Mouse (Mus musculus) erythroblast, adult 5-6 weeks (primary cell): ENCODE measurements around the gene Dnmt3a. TPM values are rescaled to one million over a fixed set of nuclear protein-coding genes. Genes with fewer than 3 reads are reported as not detected.

Experiments used
- ATAC-seq: replicated peaks from 2 replicates; pipeline ENCODE4 v1.8.0; 2016; ENCODE audit warnings: moderate number of reproducible peaks, mild to moderate bottlenecking, moderate TSS enrichment, inconsistent platforms; ENCODE audit not compliant: poor library complexity, low FRiP score, severe bottlenecking
- total RNA-seq, 2 experiments: library from RNA; stranded (forward) in 1 of 2; stranded (reverse) in 1 of 2; fragments of 150-400 nt in 1 of 2; fragments of 200-764, 138-1000 nt in 1 of 2; gene quantifications; 2 replicates each; pipeline versions ENCODE4 v1.2.3 to v1.2.4; 2015 to 2017; ENCODE audit warnings: low replicate concordance in 2 of 2

Dnmt3a gene
- total RNA-seq, 2 experiments from 2014 or later = 2.9 to 8.6 TPM

- no peak for ATAC-seq
Observed at GRCm38 (mm10) chr12:3849481-3849880, 43.7 kb downstream of the Dnmt3a start.

- no peak for ATAC-seq
Observed at GRCm38 (mm10) chr12:3850165-3850564, 44.4 kb downstream of the Dnmt3a start.

GRCm38 (mm10) chr12:3850731-3851130 lies 44.9 kb downstream of the Dnmt3a start:
- ATAC-seq = no peak

GRCm38 (mm10) chr12:3851179-3851578 lies 45.4 kb downstream of the Dnmt3a start:
- ATAC-seq = no peak

GRCm38 (mm10) chr12:3852521-3852920 lies 46.7 kb downstream of the Dnmt3a start:
- ATAC-seq = no peak

GRCm38 (mm10) chr12:3854419-3854818 lies 48.6 kb downstream of the Dnmt3a start:
- no peak for ATAC-seq

- 0 out of 2 replicates have a peak, but pooled peaks have one; percentile 23 for ATAC-seq
Observed at GRCm38 (mm10) chr12:3855762-3856501, 50.1 kb downstream of the Dnmt3a start.

GRCm38 (mm10) chr12:3856748-3857147 lies 50.9 kb downstream of the Dnmt3a start:
- no peak for ATAC-seq

GRCm38 (mm10) chr12:3857231-3857630 lies 51.4 kb downstream of the Dnmt3a start:
- no peak for ATAC-seq

GRCm38 (mm10) chr12:3857773-3858172 lies 52.0 kb downstream of the Dnmt3a start:
- no peak for ATAC-seq

- ATAC-seq = no peak
Observed at GRCm38 (mm10) chr12:3858754-3859153, 52.9 kb downstream of the Dnmt3a start.

- ATAC-seq = no peak
Observed at GRCm38 (mm10) chr12:3859545-3859944, 53.7 kb downstream of the Dnmt3a start.

- no peak for ATAC-seq
Observed at GRCm38 (mm10) chr12:3860005-3860404, 54.2 kb downstream of the Dnmt3a start.

GRCm38 (mm10) chr12:3861665-3862228 lies 55.9 kb downstream of the Dnmt3a start:
- no peak for ATAC-seq

- ATAC-seq = no peak
Observed at GRCm38 (mm10) chr12:3862253-3862652, 56.4 kb downstream of the Dnmt3a start.

GRCm38 (mm10) chr12:3864208-3864607 lies 58.4 kb downstream of the Dnmt3a start:
- ATAC-seq = no peak

- ATAC-seq = no peak
Observed at GRCm38 (mm10) chr12:3865594-3865993, 59.8 kb downstream of the Dnmt3a start.

GRCm38 (mm10) chr12:3866654-3867370 lies 61.0 kb downstream of the Dnmt3a start:
- ATAC-seq = no peak

GRCm38 (mm10) chr12:3868115-3868514 lies 62.3 kb downstream of the Dnmt3a start:
- ATAC-seq = no peak

- no peak for ATAC-seq
Observed at GRCm38 (mm10) chr12:3868676-3869458, 63.1 kb downstream of the Dnmt3a start.
